Mouse (Mus musculus) stomach, embryonic 15.5 days (tissue): ENCODE measurements around the gene Ppp2r5b. TPM values are rescaled to one million over a fixed set of nuclear protein-coding genes. Genes with fewer than 3 reads are reported as not detected.
A peak's percentile ranks its signal among the peaks of the same experiment; 100 is the strongest.

Experiments
- ATAC-seq: fragments of 200-750 bp; cut with Nextera tagmentation; 2 replicates; pipeline ENCODE4 v1.8.0; 2017; ENCODE audit warnings: low read depth, moderate number of reproducible peaks, moderate TSS enrichment; ENCODE audit not compliant: insufficient read depth, low FRiP score
- H3K27ac ChIP-seq: fragments of 300-500 bp; sonication (generic); 2 replicates; pipeline ENCODE4 v1.5.1; 2015; ENCODE audit warnings: mild to moderate bottlenecking, inconsistent platforms
- H3K27me3 ChIP-seq: fragments of 300-500 bp; sonication (generic); replicated peaks from 2 replicates; pipeline ENCODE4 v1.6.1; 2015; ENCODE audit warnings: inconsistent platforms
- H3K36me3 ChIP-seq: fragments of 300-500 bp; sonication (generic); 2 replicates; pipeline ENCODE4 v1.6.1; 2015; ENCODE audit warnings: inconsistent platforms
- H3K4me1 ChIP-seq: fragments of 300-500 bp; sonication (generic); 2 replicates; pipeline ENCODE4 v1.6.1; 2015; ENCODE audit warnings: inconsistent platforms
- H3K4me2 ChIP-seq: fragments of 300-500 bp; sonication (generic); 2 replicates; pipeline ENCODE4 v1.6.1; 2015; ENCODE audit warnings: mild to moderate bottlenecking, inconsistent platforms
- H3K4me3 ChIP-seq: fragments of 300-500 bp; sonication (generic); replicated peaks from 2 replicates; pipeline ENCODE4 v1.5.1; 2015; ENCODE audit warnings: inconsistent platforms
- H3K9ac ChIP-seq: fragments of 300-500 bp; sonication (generic); 2 replicates; pipeline ENCODE4 v1.6.1; 2015; ENCODE audit warnings: inconsistent platforms
- H3K9me3 ChIP-seq: fragments of 300-500 bp; sonication (generic); 2 replicates; pipeline ENCODE4 v1.6.1; 2016; ENCODE audit warnings: inconsistent platforms
- WGBS: fragments of 180-500 bp; shearing (Covaris S2); methylation state at CpG from one replicate; pipeline ENCODE4 v1.1.7; 2015; 5-methylcytosine and 5-hydroxymethylcytosine counted together
- polyA plus RNA-seq: library from polyadenylated mRNA; unstranded; fragments of >200 nt; fragmentation: Nextera tagmentation; extraction: Ambion mirVana; gene quantifications from 2 replicates; pipeline ENCODE4 v1.2.1, GENCODE M21; 2015

Ppp2r5b gene
- polyA plus RNA-seq, 1 experiment from 2014 or later, result 20.5 TPM

DNA sequence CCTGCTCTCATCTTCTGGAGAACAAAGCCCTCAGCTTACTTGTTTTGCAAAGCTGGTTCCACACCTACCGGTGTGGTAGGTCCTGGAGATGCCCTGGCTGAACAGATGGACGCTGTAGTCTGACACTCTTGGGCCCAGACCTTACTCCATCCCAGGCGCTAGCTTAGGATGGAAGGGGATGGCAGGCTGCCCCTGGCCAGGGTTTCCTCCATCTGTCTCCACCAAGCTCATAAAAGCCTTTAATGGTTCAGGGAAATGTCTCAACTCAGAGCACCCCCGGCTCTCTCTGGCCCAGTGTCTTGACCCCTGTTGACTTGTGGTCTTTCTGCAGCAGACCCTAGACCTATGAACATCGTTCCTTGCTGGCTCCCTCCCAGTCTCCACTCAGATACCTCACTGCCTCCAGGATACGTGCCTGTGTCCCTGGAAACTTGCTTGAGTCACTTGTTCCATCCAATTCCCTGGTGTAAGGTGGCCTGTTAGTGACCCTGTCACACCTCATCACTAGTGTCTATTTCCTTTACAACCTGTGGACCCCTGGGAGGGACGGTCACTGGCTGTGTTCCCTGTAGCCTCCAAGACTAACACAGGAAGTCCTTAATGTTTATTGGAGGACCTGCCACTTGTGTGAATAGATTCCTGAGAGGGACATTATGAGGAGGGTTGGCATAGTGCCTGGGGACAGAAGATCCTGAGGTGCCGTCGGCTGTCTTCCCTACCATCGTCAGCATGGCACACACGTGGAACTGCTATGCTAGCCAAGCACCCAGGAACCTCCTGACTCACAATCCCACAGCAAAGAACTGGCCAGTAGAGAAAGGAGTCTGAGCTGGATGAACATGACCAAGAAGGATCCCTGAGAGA, 31.9 kb upstream of the Ppp2r5b start:
- Histone ChIP-seq H3K4me2 (no peak overlapping the region), H3K27me3 (no peaks in the 10 kb centered on the region), H3K27ac (no peak overlapping the region), H3K9me3 (no peaks in the 10 kb centered on the region), H3K9ac (no peak overlapping the region), H3K4me1 (peaks cover 6% of the 10 kb centered on the region; the same call in 1 of the 2 replicates), H3K4me3 (no peak overlapping the region), H3K36me3 (no peaks in the 10 kb centered on the region)
- no peak for ATAC-seq
- 60% methylated on average over 11 of the region's 11 CpGs for WGBS

DNA sequence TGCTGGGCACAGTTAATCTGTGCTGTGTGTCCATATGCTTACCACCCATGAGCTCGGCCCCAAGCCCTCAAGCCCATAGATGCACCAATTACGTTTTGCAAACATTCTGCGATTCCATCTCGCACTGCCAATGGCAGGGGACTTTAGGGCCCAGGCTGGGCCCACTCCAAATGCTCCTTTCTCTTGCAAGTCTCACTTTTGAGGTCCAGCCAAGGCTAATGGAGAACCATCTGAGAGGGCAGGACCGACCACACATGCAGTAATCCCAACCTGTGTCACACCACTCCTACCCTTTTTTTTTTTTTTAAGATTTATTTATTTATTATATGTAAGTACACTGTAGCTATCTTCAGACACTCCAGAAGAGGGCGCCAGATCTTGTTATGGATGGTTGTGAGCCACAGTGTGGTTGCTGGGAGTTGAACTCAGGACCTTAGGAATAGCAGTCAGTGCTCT, 30.1 kb upstream of the Ppp2r5b start:
- Histone ChIP-seq H3K9ac (no peak overlapping the region), H3K27ac (no peak overlapping the region), H3K36me3 (peaks cover 10% of the 10 kb centered on the region), H3K4me3 (0 out of 2 replicates have a peak overlapping the region, but pooled peaks have one; percentile 35), H3K4me1 (peaks cover 2% of the 10 kb centered on the region; the same call in 1 of the 2 replicates), H3K27me3 (no peaks in the 10 kb centered on the region), H3K4me2 (0 out of 2 replicates have a peak overlapping the region, but pooled peaks have one; percentile 49), H3K9me3 (no peaks in the 10 kb centered on the region)
- 67% methylated on average over 6 of the region's 6 CpGs for WGBS
- no peak for ATAC-seq

DNA sequence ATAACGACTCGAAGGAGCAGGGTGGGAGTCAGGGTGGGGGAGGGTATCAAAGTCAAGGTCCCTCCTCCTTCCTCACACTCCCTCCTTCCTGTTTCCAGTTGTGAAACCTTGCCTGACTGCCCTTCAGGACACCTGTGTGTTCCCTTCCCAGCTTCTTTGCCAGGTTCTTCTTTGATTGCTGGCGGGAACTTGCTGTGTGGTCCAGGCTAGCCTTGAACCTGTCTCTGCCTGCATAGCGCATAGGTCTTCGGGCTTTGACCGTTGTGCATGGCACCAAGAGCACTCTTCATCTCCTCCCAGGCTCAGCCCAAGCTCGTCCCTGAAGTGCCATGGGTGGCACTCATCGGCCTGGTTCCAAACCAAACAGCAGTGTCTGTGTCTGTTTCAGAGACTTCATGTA, 29.3 kb upstream of the Ppp2r5b start:
- peaks cover 18% of the 10 kb centered on the region for H3K36me3 ChIP-seq
- peaks cover 2% of the 10 kb centered on the region; the same call in 1 of the 2 replicates for H3K4me1 ChIP-seq
- H3K4me3 ChIP-seq, result peak overlapping the region; percentile 35
- 76% methylated on average over 8 of the region's 8 CpGs for WGBS
- H3K9me3 ChIP-seq, result no peaks in the 10 kb centered on the region
- 0 out of 2 replicates have a peak overlapping the region, but pooled peaks have one; percentile 21 for H3K27ac ChIP-seq
- H3K4me2 ChIP-seq, result peak overlapping the region; percentile 49
- H3K9ac ChIP-seq, result no peak overlapping the region
- H3K27me3 ChIP-seq, result no peaks in the 10 kb centered on the region
- ATAC-seq, result no peak

DNA sequence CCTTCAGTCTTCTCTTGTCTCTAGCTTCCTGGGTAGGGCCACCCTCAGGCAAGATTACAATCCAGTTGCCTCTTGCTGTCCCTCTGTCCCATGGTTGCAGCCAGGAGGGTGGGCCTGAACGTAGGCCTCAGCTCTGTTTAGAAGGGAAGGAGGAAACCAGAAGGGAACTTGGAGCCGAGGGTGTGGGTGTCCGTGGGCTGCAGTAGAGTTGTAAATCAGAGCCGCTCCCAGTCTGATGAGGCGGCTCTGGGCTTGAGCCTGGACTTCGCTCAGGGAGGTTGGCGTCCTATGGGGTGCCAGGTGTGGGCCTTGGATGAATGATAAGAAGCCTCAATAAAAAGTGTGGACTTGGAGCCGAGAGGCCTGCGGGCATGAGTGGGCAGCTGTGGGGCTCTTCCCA, 28.5 kb upstream of the Ppp2r5b start:
- Histone ChIP-seq H3K4me3 (peak overlapping the region; percentile 35), H3K9me3 (no peaks in the 10 kb centered on the region), H3K27me3 (no peaks in the 10 kb centered on the region), H3K4me1 (peaks cover 2% of the 10 kb centered on the region; the same call in 1 of the 2 replicates), H3K36me3 (peaks cover 20% of the 10 kb centered on the region), H3K27ac (peak overlapping the region; percentile 78; the same call in 1 of the 2 replicates), H3K9ac (no peak overlapping the region; the same call in 1 of the 2 replicates), H3K4me2 (peak overlapping the region; percentile 49)
- WGBS, result 58% methylated on average over 9 of the region's 9 CpGs
- peak; percentile 33; the same call in 1 of the 2 replicates for ATAC-seq

DNA sequence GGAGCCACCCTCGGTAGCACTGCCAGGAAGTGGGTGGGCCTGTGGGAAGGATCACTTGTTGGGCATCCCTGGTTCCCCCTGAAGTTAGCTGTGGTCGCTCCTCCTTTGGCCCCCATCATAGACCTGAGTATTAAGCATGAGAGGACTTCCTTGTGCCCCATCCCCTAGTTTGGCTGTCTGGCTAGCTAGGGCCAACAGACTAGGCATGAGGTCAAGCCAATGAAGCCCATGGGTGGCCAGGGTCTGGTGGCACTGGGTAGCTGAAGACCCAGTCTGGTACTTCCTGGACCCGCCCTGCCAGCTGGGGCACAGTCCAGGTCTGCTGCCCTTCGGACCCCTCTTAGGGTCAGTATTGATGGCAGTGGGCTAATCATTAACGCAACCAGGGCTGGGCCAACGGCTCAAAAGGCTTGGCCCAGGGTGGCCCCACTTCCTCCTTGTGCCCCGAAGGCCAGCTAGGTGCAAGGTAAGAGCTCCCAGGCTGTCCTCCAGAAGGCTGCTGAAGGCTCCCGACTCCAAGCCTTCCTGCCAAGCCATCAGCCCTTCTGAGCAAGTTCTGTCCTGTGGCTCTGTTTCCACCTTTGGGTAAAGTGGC, 27.3 kb upstream of the Ppp2r5b start:
- peak overlapping the region; percentile 78 for H3K27ac ChIP-seq
- WGBS, result 64% methylated on average over 8 of the region's 8 CpGs
- peak overlapping the region; percentile 35 for H3K4me3 ChIP-seq
- peaks cover 24% of the 10 kb centered on the region for H3K36me3 ChIP-seq
- H3K9ac ChIP-seq, result no peak overlapping the region
- H3K27me3 ChIP-seq, result no peaks in the 10 kb centered on the region
- peak; percentile 68 for ATAC-seq
- peak overlapping the region; percentile 49 for H3K4me2 ChIP-seq
- H3K9me3 ChIP-seq, result no peaks in the 10 kb centered on the region
- peaks cover 2% of the 10 kb centered on the region; the same call in 1 of the 2 replicates for H3K4me1 ChIP-seq

DNA sequence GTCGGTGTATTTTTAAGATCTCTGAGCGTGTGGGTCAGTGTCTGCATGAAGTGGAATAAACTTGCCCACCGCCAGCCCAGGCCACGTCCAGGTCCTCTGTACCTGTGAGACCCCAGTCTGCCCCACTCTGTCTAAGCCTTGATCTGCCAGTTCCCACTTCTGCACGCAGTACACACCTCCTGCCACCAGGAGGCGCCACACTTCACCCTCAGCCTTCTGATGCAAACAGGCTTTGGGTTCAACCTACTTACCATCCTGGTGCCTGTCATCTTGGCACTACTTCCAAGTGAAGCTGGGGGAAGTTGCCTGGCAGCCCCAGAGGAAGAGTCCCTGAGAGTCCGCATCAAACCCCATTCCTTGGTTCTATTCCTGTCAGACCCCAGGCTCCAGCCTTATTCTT, 26.6 kb upstream of the Ppp2r5b start:
- H3K4me2 ChIP-seq, result no peak overlapping the region
- peaks cover 2% of the 10 kb centered on the region; the same call in 1 of the 2 replicates for H3K4me1 ChIP-seq
- H3K9ac ChIP-seq, result no peak overlapping the region
- peaks cover 24% of the 10 kb centered on the region for H3K36me3 ChIP-seq
- 61% methylated on average over 7 of the region's 7 CpGs for WGBS
- no peaks in the 10 kb centered on the region for H3K27me3 ChIP-seq
- peak overlapping the region; percentile 78; the same call in 1 of the 2 replicates for H3K27ac ChIP-seq
- no peaks in the 10 kb centered on the region for H3K9me3 ChIP-seq
- H3K4me3 ChIP-seq, result no peak overlapping the region
- no peak for ATAC-seq

DNA sequence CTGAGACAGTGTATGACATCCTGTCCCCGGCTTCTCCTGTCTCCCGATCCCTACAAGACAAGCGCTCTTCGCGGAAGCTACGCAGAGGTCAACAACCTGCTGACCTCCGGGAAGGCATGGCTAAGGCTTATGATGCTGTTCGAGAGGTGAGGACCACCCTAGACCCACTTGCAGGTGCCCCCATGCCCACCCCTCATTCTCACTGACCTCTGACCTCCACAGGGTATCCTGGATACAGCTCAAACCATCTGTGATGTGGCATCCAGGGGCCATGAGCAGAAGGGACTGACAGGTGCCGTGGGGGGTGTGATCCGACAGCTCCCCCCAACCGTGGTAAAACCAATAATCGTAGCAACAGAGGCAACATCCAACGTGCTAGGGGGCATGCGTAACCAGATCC, 25.7 kb upstream of the Ppp2r5b start:
- ATAC-seq, result no peak
- H3K4me2 ChIP-seq, result no peak overlapping the region

DNA sequence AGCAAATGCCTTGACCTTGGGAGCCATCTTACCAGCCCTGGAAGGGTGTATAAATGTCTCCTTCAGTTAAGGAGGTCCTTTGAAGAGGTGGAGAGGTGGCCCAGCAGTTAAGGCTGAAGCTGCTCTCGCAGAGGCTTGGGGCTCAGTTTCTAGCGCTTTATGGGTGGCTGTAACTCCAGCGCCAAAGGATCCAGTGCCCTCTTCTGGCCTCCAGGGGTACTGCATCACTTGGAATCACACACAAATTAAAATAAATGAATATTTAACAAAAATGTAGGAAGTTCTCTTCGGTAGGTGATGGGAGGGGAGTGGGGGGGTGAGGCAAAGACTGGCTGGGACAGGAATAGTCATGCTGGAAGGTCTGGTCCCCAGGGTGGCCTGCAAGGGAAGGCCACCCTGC, 25.3 kb upstream of the Ppp2r5b start:
- H3K4me1 ChIP-seq, result peaks cover 2% of the 10 kb centered on the region; the same call in 1 of the 2 replicates
- no peak overlapping the region for H3K9ac ChIP-seq
- H3K27ac ChIP-seq, result no peak overlapping the region
- H3K4me2 ChIP-seq, result no peak overlapping the region
- peaks cover 34% of the 10 kb centered on the region for H3K36me3 ChIP-seq
- no peak overlapping the region for H3K4me3 ChIP-seq
- WGBS, result 87% methylated on average over 4 of the region's 4 CpGs
- no peaks in the 10 kb centered on the region for H3K9me3 ChIP-seq
- ATAC-seq, result no peak
- H3K27me3 ChIP-seq, result no peaks in the 10 kb centered on the region

More for the DNA sequence above, 25.7 kb upstream of the Ppp2r5b start:
- H3K27me3 ChIP-seq, result no peaks in the 10 kb centered on the region
- 94% methylated on average over 14 of the region's 14 CpGs for WGBS
- H3K4me3 ChIP-seq, result no peak overlapping the region
- H3K27ac ChIP-seq, result no peak overlapping the region
- H3K9ac ChIP-seq, result no peak overlapping the region
- peaks cover 31% of the 10 kb centered on the region for H3K36me3 ChIP-seq
- H3K9me3 ChIP-seq, result no peaks in the 10 kb centered on the region
- H3K4me1 ChIP-seq, result peaks cover 2% of the 10 kb centered on the region; the same call in 1 of the 2 replicates

DNA sequence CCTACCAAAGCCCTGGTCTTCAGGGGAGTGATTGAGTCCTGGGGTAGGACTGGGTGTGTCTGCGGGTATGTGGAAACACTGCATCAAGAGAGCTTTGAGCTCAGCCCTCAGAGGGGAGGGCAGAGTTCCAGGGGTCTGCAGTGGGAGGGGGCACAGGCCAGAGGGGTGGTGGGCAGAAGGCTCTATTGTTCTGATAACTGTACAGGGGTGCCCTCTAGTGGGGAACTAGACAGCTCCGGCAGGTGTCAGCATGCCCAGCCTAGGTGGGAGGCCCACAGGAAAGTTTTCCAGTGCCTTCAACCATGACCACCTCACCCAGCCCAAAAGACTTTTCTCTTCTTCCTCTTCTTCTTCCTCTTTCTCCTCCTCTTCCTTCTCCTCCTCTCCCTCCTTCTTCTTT, 24.8 kb upstream of the Ppp2r5b start:
- no peak for ATAC-seq
- Histone ChIP-seq H3K4me2 (no peak overlapping the region), H3K9me3 (no peaks in the 10 kb centered on the region), H3K4me3 (no peak overlapping the region), H3K4me1 (peaks cover under 1% of the 10 kb centered on the region; the same call in 1 of the 2 replicates), H3K27ac (no peak overlapping the region), H3K27me3 (no peaks in the 10 kb centered on the region), H3K36me3 (peaks cover 35% of the 10 kb centered on the region), H3K9ac (no peak overlapping the region)
- WGBS, result 69% methylated on average over 2 of the region's 2 CpGs

DNA sequence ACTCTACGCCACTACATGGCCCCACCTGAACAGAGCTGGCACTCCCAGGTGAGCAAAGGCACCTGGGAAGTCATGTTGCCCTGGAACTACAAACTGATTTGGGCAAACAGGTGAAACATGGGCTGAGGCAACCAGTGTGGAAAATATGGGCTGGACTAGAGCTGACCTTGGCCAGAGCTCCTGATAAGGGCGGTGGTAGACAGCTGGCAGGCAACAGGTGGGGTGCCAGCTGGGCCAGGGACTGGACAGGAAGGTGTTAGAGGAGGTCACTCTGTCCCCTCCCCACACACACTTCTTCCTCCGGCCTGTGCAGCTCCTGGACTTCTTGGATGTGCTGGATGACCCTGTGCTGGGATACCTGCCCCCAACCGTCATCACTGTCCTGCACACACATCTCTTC, 17.3 kb upstream of the Ppp2r5b start:
- peaks cover 57% of the 10 kb centered on the region for H3K36me3 ChIP-seq
- no peak overlapping the region for H3K9ac ChIP-seq
- no peaks in the 10 kb centered on the region for H3K27me3 ChIP-seq
- H3K9me3 ChIP-seq, result no peaks in the 10 kb centered on the region
- no peak for ATAC-seq
- H3K4me3 ChIP-seq, result no peak overlapping the region
- H3K4me1 ChIP-seq, result no peaks in the 10 kb centered on the region
- no peak overlapping the region for H3K27ac ChIP-seq
- 82% methylated on average over 4 of the region's 4 CpGs for WGBS
- no peak overlapping the region for H3K4me2 ChIP-seq

DNA sequence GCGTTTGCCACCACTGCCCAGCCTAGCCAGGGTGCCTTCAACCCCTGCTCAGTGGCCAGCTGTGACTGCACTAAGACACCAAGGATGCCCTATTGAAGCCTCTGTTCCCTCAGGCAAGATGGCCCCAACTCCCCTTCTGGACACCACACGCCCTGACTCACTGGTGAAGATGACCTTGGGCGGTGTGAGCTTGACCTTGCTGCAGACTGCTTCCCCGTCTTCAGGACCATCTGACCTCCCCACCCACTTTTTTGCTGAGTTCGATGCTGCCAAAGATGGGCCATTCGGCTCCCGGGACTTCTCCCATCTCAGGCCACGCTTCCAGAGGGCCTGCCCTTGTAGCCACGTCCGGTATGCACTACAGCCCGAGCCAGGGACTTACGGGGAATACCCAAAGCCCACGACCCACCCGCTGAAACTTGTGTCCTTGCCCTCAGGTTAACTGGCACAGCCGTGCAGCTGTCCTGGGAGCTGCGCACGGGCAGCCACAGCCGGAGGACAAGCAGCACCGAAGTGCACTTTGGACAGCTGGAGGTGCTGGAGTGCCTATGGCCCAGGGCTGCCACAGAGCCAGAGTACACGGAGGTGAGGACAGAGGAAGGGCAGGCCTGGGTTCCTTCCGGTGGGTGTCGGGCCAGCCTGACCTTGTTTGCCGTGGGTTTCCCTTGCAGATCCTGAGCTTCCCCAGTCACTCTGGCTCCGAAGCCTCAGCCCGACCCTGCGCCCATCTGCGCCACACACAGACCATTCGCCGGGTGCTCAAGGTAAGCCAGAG, 12.0 kb upstream of the Ppp2r5b start:
- H3K4me3 ChIP-seq, result no peak overlapping the region
- WGBS, result 91% methylated on average over 29 of the region's 29 CpGs
- H3K27me3 ChIP-seq, result no peaks in the 10 kb centered on the region
- H3K4me2 ChIP-seq, result no peak overlapping the region
- peaks cover 50% of the 10 kb centered on the region for H3K36me3 ChIP-seq
- no peak overlapping the region for H3K27ac ChIP-seq
- peaks cover 8% of the 10 kb centered on the region for H3K4me1 ChIP-seq
- H3K9ac ChIP-seq, result no peak overlapping the region
- no peak for ATAC-seq
- no peaks in the 10 kb centered on the region for H3K9me3 ChIP-seq
